Mouse (Mus musculus) thymus, adult 2 months (tissue): Measurements from ENCODE around the gene Slc16a8.

Experiments
- CTCF ChIP-seq: fragments of 200-500 bp; IDR thresholded peaks from 2 replicates; pipeline ENCODE4 v1.5.1; 2012; ENCODE audit warnings: mild to moderate bottlenecking, control low read depth, low read length, moderate library complexity, borderline replicate concordance; ENCODE audit not compliant: control insufficient read depth, poor library complexity, insufficient read depth; ENCODE audit errors: extremely low read depth
- POLR2A ChIP-seq: fragments of 200-500 bp; IDR thresholded peaks from 2 replicates; pipeline ENCODE4 v1.6.1; 2012; ENCODE audit warnings: mild to moderate bottlenecking, low read length, control low read depth, moderate library complexity; ENCODE audit not compliant: control insufficient read depth, poor library complexity, insufficient read depth; ENCODE audit errors: extremely low read depth

- TF ChIP-seq CTCF: no peak
- no peak for TF ChIP-seq POLR2A
Measured at GRCm38 (mm10) chr15:79288387-79288786, 33.8 kb upstream of the Slc16a8 start.
